Mouse (Mus musculus): Measurements from ENCODE around the gene Unc93a2. TPM values are rescaled to one million over a fixed set of nuclear protein-coding genes. Genes with fewer than 3 reads are reported as not detected.

Gene Unc93a2
- polyA plus RNA-seq, 1 experiment from 2014 or later = 0.08 TPM

Other genes with a start within 250 kb of the Unc93a2 start
- gene Rps6ka2, start 215.3 kb downstream of the Unc93a2 start, polyA plus RNA-seq (2015; fragmentation: Nextera tagmentation; extraction: Ambion mirVana) = 21.1 and 21.9 TPM in 2 replicates
- gene Tcp10a, start 60.8 kb downstream of the Unc93a2 start, polyA plus RNA-seq (2015; fragmentation: Nextera tagmentation; extraction: Ambion mirVana) = 0.13 TPM in 1 of 2 replicates, not detected in the other
- gene Ttll2, start 32.8 kb downstream of the Unc93a2 start, polyA plus RNA-seq (2015; fragmentation: Nextera tagmentation; extraction: Ambion mirVana) = 0.13 TPM in 1 of 2 replicates, not detected in the other
- gene Gm49630, start 13.5 kb downstream of the Unc93a2 start, polyA plus RNA-seq (2015; fragmentation: Nextera tagmentation; extraction: Ambion mirVana) = not detected in 2 replicates